Mouse (Mus musculus) liver, embryonic 13.5 days (tissue): ENCODE measurements around the gene Cic. TPM values are rescaled to one million over a fixed set of nuclear protein-coding genes. Genes with fewer than 3 reads are reported as not detected.
"Not testable (repeated sequence)": the region's sequence is repeated elsewhere in the genome, so short reads cannot be mapped to it uniquely, and the experiment has no call there.

Experiments used
- ATAC-seq: fragments of 200-750 bp; cut with Nextera tagmentation; 2 replicates; pipeline ENCODE4 v1.8.0; 2017; ENCODE audit warnings: low read depth, mild to moderate bottlenecking, moderate number of reproducible peaks, moderate library complexity
- DNase-seq: peaks from one replicate; pipeline ENCODE4 v3.0.0; 2022
- H3K27ac ChIP-seq: fragments of 300-500 bp; sonication (generic); 2 replicates; pipeline ENCODE4 v1.5.1; 2015; ENCODE audit warnings: moderate library complexity, mild to moderate bottlenecking, inconsistent platforms
- H3K27me3 ChIP-seq: fragments of 300-500 bp; sonication (generic); 2 replicates; pipeline ENCODE4 v1.6.1; 2015; ENCODE audit warnings: mild to moderate bottlenecking, inconsistent platforms
- H3K36me3 ChIP-seq: fragments of 300-500 bp; sonication (generic); 2 replicates; pipeline ENCODE4 v1.6.1; 2015; ENCODE audit warnings: mild to moderate bottlenecking, inconsistent platforms
- H3K4me1 ChIP-seq: fragments of 300-500 bp; sonication (generic); replicated peaks from 2 replicates; pipeline ENCODE4 v1.6.1; 2015; ENCODE audit warnings: inconsistent platforms
- H3K4me2 ChIP-seq: fragments of 300-500 bp; sonication (generic); 2 replicates; pipeline ENCODE4 v1.6.1; 2015; ENCODE audit warnings: inconsistent platforms, mild to moderate bottlenecking, moderate library complexity
- H3K4me3 ChIP-seq: fragments of 300-500 bp; sonication (generic); replicated peaks from 2 replicates; pipeline ENCODE4 v1.5.1; 2015; ENCODE audit warnings: mild to moderate bottlenecking, inconsistent platforms
- H3K9ac ChIP-seq: fragments of 300-500 bp; sonication (generic); 2 replicates; pipeline ENCODE4 v1.6.1; 2015; ENCODE audit warnings: mild to moderate bottlenecking, inconsistent platforms
- H3K9me3 ChIP-seq: fragments of 300-500 bp; sonication (generic); replicated peaks from 2 replicates; pipeline ENCODE4 v1.6.1; 2016; ENCODE audit warnings: inconsistent platforms
- WGBS: fragments of 180-500 bp; shearing (Covaris S2); methylation state at CpG from one replicate; pipeline ENCODE4 v1.1.7; 2015; ENCODE audit not compliant: insufficient replicate concordance; 5-methylcytosine and 5-hydroxymethylcytosine counted together
- polyA plus RNA-seq: library from polyadenylated mRNA; unstranded; fragments of >200 nt; fragmentation: Nextera tagmentation; extraction: Ambion mirVana; gene quantifications from 2 replicates; pipeline ENCODE4 v1.2.1, GENCODE M21; 2015

Cic gene
- polyA plus RNA-seq, 1 experiment from 2014 or later = 10.4 TPM

DNA sequence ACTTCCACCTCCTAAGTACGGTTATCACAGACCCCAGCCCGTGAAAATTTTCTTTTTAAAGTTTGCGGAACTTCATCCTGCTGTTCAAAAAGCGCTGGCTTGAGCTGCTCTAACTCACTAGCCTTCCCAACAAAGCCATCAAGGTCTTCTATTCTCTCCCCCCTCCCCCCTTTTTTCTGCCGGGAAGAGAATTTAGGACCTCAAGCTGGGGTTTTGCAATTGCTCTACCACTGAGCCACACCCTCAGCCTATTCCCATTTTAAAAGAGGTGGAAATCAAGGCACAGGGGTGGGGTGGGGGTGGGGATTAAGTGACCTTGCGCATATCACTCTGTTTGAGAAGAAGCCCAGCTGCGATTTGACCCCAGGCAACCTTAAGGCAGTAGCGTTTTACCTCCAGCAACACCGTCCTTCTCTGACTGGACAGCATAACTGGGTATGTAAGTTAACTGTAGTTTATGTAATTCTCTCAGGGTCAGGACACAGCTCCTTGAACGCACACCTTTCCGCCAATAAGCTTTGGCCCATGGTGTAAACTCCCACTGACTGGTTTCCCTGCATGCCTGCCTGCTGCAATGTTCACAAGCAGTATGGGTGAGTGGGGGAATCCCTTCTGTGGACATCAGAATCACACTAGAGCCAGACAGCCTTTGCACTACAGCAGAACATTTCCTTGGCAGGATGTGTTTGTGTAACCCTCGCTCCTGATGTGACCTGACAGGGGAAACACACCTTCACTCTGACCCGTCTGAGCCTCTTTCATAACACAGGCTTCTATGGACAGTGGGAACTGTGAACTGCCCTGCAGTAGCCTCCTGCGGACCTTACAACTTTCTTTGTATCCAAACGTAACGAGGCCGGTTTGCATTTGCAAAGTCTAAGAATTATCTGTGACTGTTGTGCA is 3.3 kb upstream of the Cic start:
- H3K4me1 ChIP-seq = peaks cover 39% of the 10 kb centered on the region
- no peaks in the 10 kb centered on the region for H3K27me3 ChIP-seq
- ATAC-seq = no peak
- DNase-seq = no peak
- 46% methylated on average over 17 of the region's 17 CpGs for WGBS
- H3K9ac ChIP-seq = no peak overlapping the region
- H3K27ac ChIP-seq = no peak overlapping the region; the same call in 1 of the 2 replicates
- H3K36me3 ChIP-seq = no peaks in the 10 kb centered on the region
- H3K4me3 ChIP-seq = no peak overlapping the region
- H3K9me3 ChIP-seq = no peaks in the 10 kb centered on the region
- H3K4me2 ChIP-seq = no peak overlapping the region

DNA sequence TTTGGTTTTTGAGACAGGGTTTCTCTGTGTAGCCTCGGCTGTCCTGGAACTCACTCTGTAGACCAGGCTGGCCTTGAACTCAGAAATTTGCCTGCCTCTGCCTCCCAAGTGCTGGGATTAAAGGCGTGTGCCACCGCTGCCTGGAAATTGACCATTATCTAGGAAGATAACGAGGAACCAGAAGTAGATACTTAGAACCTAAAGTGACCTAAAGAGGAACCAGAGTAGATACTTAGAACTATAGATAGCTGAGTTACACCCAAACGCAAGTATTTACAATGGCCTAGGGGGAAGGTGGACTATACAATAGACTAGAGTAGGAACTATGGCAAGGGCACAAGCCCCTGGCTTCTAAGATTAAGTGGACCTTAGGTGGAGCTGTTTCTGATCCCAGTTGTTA is 1.8 kb upstream of the Cic start:
- H3K4me2 ChIP-seq, H3K4me3 ChIP-seq, DNase-seq, H3K9me3 ChIP-seq, H3K36me3 ChIP-seq, ATAC-seq, H3K9ac ChIP-seq, H3K27ac ChIP-seq, H3K27me3 ChIP-seq: not testable (repeated sequence)
- 45% methylated on average over 5 of the region's 5 CpGs for WGBS
- peaks cover 54% of the 10 kb centered on the region for H3K4me1 ChIP-seq

DNA sequence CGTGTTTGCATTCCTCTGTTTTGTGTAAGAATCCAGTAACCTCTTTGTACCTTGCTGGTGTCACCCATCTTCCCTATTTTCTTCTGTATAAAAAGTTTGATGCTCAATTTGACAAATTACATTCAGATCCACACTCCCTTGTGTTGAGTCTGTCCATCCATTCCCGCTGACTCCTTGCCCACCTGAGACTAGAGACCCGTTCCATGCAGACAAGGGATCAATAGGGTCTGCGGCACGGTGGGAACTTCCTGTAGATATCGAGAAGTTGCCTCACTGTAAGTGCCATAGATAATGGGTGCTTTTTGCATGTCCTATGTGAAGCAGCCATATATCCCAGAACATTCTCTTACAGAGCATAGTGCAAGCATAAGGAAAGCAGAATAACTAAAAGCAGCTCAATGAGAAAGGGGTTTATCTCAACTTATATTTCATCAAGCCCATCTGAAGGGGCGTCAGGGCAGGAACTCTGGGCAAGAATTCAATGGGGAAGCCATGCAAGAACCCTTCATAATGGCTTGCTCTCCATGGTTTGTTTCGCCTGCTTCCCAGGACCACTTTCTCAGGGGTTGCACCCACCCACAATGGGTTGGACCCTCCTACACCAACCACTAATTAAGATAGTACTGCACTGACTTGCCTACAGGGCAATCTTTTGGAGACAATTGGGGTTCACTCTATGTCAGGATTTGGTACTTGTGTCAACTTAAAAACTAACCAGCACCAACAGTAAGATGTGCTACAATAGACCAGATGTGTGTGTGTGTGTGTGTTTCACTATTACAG is 1.1 kb upstream of the Cic start:
- no peaks in the 10 kb centered on the region for H3K9me3 ChIP-seq
- DNase-seq = no peak
- H3K27ac ChIP-seq = peak overlapping the region; percentile 90; the same call in 1 of the 2 replicates
- H3K4me3 ChIP-seq = peak overlapping the region; percentile 74; the same call in 1 of the 2 replicates
- no peaks in the 10 kb centered on the region for H3K27me3 ChIP-seq
- peaks cover 60% of the 10 kb centered on the region for H3K4me1 ChIP-seq
- peak overlapping the region; percentile 81 for H3K4me2 ChIP-seq
- peak overlapping the region; percentile 82 for H3K9ac ChIP-seq
- ATAC-seq = no peak
- WGBS = 67% methylated on average over 8 of the region's 8 CpGs
- peaks cover 9% of the 10 kb centered on the region for H3K36me3 ChIP-seq

DNA sequence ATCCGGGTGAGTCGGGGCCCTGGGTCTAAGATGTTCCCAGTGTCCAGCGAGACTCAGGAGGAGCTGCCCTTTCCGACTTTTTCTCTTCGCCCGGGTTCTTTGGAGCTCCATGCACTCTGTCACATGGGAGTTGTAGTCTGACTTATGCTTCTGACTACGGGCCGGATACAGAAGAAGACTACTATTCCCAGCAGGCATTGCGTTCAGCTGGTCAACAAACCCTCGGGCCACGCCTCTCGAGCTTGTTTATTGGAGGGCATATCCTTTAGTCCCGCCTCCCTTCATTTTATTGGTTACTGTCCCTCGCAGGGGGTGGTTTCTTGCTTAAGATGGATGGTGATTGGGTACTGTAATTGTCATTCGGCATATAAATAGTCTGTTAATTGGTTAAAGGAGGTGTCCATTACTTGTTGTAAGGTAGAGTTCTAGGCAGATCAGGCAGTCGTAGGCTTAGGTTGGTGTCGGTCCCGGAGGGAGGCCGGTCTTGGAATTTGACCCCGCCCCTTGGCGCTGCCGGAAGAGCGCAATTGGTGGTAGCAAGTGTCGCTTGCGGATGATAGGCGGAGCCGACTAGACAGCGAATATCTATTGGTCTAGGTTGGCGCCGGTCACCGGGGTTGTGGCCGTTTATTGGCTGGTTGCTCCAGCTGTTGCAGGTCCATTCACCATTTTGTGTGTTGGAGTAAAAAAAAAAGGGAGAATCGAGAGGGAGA is 403 bp downstream of the Cic start:
- Histone ChIP-seq H3K9ac (peak overlapping the region; percentile 94), H3K27me3 (no peaks in the 10 kb centered on the region), H3K4me3 (peak overlapping the region; percentile 74), H3K27ac (peak overlapping the region; percentile 96), H3K9me3 (no peaks in the 10 kb centered on the region), H3K4me1 (peaks cover 75% of the 10 kb centered on the region), H3K36me3 (peaks cover 24% of the 10 kb centered on the region), H3K4me2 (peak overlapping the region; percentile 94)
- WGBS = under 1% methylated on average over 33 of the region's 33 CpGs
- ATAC-seq (peak; percentile 89), DNase-seq (peak; percentile 99)

DNA sequence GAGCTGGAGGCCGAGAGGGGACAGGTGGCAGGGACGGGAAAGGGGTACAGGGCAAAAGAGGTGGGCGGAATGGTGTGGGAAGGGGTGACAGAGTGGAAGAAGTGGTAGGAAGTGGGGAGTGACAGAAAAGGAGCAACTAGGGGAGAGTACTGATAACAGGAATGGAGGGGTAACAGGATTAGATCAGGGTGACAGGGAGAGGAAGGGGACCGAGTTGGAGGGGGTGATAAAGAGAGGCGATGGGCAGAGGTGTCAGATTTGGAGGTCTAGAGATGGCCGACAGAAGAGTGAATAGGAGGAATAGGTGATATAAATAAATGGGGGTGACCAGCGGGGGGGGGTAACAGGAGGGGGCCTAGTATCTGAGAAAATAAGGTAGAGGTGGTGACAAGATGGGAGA is 1.1 kb downstream of the Cic start:
- WGBS = 2% methylated on average over 7 of the region's 7 CpGs
- ATAC-seq (no peak), DNase-seq (no peak)
- Histone ChIP-seq H3K27ac (peak overlapping the region; percentile 96), H3K9me3 (no peaks in the 10 kb centered on the region), H3K4me3 (peak overlapping the region; percentile 74), H3K9ac (peak overlapping the region; percentile 94), H3K4me2 (peak overlapping the region; percentile 94), H3K36me3 (peaks cover 30% of the 10 kb centered on the region), H3K27me3 (no peaks in the 10 kb centered on the region), H3K4me1 (peaks cover 82% of the 10 kb centered on the region)

DNA sequence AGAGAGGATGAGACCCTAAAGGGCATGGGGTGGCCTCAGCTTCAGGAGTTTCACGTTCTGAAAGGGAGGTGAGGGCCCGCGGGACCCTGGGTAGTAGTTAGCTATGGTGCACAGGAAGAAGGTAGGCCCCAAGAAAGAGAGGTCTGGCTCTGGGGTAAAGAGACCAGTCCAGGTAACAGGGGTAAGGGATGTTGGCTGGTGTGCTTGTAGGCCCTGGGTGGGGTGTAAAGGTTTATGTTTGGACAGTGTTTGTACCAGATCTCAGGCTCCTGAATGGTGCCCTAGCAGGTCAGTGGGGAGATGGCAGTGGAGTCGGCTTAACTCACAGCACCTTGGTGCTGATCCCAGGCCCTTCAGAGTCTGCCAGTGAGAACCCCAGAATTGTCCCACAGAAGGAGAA is 1.5 kb downstream of the Cic start:
- no peaks in the 10 kb centered on the region for H3K27me3 ChIP-seq
- H3K9ac ChIP-seq = peak overlapping the region; percentile 94
- peak overlapping the region; percentile 74 for H3K4me3 ChIP-seq
- ATAC-seq = no peak
- no peak for DNase-seq
- 35% methylated on average over 4 of the region's 4 CpGs for WGBS
- peaks cover 82% of the 10 kb centered on the region for H3K4me1 ChIP-seq
- no peaks in the 10 kb centered on the region for H3K9me3 ChIP-seq
- peak overlapping the region; percentile 94 for H3K4me2 ChIP-seq
- H3K27ac ChIP-seq = peak overlapping the region; percentile 96
- H3K36me3 ChIP-seq = peaks cover 30% of the 10 kb centered on the region

DNA sequence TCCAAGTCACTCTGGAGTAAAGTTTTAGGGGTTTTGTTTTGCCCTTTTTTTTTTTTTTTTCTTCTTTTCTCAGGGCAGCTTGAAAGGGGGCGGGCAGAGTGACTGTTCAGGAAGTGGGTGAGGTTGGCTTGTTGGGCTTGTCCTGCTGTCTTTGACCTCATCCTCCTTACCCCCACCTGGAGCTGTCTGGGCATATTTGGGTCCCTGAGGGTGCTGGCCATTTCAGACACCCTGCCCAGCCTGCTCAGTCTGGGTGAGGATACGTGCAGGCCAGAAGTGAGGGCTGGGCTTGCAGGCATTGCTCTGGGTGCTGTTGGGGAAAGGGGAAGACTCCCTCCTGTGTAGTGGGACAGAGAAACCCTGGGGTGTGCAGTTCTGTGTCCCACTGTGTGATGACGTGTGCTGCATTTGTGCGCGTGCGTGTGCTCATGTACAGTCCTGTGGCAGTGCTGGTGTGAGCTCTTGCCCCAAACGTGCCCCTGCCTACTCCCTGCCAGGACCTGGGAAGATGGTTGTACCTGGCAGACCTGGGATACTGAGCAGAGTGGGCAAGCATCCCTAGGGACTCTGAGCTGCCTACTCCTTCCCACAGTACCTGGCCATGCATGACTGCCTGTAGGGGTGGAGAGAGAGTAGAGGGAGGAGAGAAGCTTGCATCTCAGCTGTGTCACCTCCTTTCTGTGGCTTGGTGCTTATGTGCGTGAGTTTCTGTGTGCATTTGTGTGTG is 2.2 kb downstream of the Cic start:
- ATAC-seq = no peak
- Histone ChIP-seq H3K9me3 (no peaks in the 10 kb centered on the region), H3K4me3 (peak overlapping the region; percentile 74), H3K4me2 (peak overlapping the region; percentile 94), H3K9ac (peak overlapping the region; percentile 94), H3K27ac (peak overlapping the region; percentile 96), H3K36me3 (peaks cover 30% of the 10 kb centered on the region), H3K4me1 (peaks cover 82% of the 10 kb centered on the region), H3K27me3 (no peaks in the 10 kb centered on the region)
- WGBS = 70% methylated on average over 8 of the region's 8 CpGs
- DNase-seq = no peak

DNA sequence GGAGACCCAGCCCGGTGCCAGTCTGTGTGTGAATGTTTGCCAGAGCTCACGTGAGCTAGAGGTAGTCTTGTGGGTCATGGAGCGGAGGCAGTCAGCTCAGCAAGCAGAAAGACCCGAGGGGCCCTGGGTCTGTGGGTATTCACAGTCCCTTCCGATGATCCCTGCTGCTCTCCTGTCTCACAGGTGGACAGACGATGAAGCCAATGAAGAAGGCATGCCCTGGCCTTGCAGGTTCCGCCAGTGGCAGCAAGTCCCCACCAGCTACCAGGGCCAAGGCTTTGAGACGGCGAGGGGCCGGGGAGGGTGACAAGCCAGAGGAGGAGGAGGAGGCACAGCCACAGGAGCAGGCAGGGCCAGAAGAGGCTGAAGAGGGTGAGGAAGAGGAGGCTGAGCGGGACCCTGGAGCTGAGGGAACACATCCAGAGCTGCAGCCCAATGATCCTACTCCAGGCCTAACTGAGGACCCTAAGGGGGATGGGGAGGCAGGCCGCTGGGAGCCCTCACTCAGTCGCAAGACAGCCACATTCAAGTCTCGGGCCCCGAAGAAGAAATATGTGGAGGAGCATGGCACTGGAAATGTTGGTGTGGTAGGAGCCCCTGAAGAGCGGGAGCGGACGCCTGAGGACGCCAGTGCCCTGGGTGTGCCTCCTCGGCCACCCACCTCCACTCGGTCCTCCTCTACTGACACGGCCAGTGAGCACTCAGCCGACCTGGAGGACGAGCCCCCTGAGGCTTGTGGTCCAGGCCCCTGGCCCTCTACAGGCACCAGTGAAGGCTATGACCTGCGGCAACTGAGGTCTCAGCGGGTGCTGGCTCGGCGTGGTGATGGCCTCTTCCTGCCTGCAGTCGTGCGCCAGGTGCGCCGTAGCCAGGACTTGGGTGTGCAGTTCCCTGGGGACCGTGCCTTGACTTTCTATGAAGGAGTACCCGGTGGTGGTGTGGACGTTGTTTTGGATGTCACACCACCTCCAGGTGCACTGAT is 3.4 kb downstream of the Cic start:
- DNase-seq = no peak

DNA sequence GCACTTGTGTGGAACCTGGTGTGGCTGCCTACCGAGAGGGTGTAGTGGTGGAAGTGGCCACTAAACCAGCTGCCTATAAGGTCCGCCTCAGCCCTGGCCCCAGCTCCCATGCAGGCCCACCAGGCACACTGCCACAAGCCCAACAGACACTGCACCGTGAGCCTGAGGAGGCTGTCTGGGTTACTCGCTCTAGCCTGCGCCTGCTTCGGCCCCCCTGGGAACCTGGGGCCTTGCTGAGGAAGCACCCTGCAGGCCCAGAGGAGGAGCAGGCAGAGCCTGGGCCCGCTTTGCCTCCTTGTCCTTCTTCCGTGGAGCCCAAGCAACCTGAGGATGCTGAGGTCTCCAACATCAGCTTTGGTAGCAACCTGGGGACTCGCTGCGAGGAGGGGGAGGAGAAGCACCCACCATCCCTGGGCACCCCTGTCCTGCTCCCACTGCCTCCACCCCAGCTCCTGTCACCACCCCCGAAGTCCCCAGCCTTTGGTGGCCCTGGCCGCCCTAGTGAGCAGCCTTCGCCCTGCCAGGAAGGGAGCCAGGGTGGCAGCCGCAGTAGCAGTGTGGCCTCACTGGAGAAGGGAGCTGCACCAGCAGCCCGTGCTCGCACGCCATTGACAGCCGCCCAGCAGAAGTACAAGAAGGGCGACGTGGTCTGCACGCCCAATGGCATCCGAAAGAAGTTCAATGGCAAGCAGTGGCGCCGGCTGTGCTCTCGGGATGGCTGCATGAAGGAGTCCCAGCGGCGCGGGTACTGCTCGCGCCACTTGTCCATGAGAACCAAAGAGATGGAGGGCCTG is 4.3 kb downstream of the Cic start:
- Histone ChIP-seq H3K9ac (no peak overlapping the region), H3K27ac (peak overlapping the region; percentile 96)
- WGBS = 91% methylated on average over 30 of the region's 30 CpGs

More for the DNA sequence above, 3.4 kb downstream of the Cic start:
- ATAC-seq = no peak
- no peak overlapping the region for H3K4me3 ChIP-seq
- WGBS = 87% methylated on average over 35 of the region's 35 CpGs
- no peaks in the 10 kb centered on the region for H3K9me3 ChIP-seq
- peaks cover 85% of the 10 kb centered on the region for H3K4me1 ChIP-seq
- H3K27me3 ChIP-seq = no peaks in the 10 kb centered on the region
- no peak overlapping the region for H3K4me2 ChIP-seq
- peak overlapping the region; percentile 96 for H3K27ac ChIP-seq
- peaks cover 33% of the 10 kb centered on the region for H3K36me3 ChIP-seq
- peak overlapping the region; percentile 94; the same call in 1 of the 2 replicates for H3K9ac ChIP-seq

More for the DNA sequence above, 4.3 kb downstream of the Cic start:
- H3K27me3 ChIP-seq = no peaks in the 10 kb centered on the region
- peaks cover 85% of the 10 kb centered on the region for H3K4me1 ChIP-seq
- no peak overlapping the region for H3K4me3 ChIP-seq
- H3K4me2 ChIP-seq = no peak overlapping the region
- H3K9me3 ChIP-seq = no peaks in the 10 kb centered on the region
- DNase-seq (no peak), ATAC-seq (no peak)
- H3K36me3 ChIP-seq = peaks cover 33% of the 10 kb centered on the region
